Mouse (Mus musculus): ENCODE results near the gene 4930519P11Rik.
A peak's percentile ranks its signal among the peaks of the same experiment; 100 is the strongest.

- no peak for TF ChIP-seq POLR2A (IDR thresholded peaks at IDR 0.05; ENCODE audit: low read depth, low read length)
- TF ChIP-seq CTCF (IDR thresholded peaks at IDR 0.05; ENCODE audit: extremely low read depth, insufficient read depth, insufficient read length, insufficient replicate concordance), result peak; percentile 18; the same call in 1 of the 2 replicates
Measured at GRCm38 (mm10) chr2:154648086-154648485, 34.8 kb upstream of the 4930519P11Rik start.

Data from spleen, adult 2 months (tissue).